Mouse (Mus musculus): ENCODE data around the gene Pcyt2.

The Pcyt2 gene

DNA sequence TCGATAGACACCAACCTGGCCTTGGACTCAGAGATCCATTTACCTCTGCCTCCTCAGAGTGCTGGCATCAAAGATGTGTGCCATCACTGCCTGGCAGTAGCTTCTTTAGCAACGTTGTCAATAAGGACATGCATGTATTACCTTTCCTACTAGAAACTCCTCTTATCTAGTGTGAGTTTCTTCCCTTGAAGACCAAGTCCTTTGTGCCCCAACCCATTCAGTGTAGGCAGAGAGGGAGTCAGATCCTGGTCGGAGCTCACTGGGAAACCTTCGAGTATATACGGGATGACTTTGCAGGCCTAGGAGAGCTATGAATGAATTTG lies 43.5 kb downstream of the Pcyt2 start:
- ChIA-PET POLR2A (interaction anchor here (0.6 to 16.3 kb wide), 68 partner anchors 8 to 631 kb away, joined by 3 to 358 read pairs (median 6); partner anchors contain the start of genes Mrpl12 (in 4 of the 4), Arl16 (in 3 of the 4), Pycr1 (in 3 of the 4) and Arhgdia (in 2 of the 4)), CTCF (interaction anchor here in 2 of 4 experiments (0.6 to 3.4 kb wide), 4 partner anchors 8 to 202 kb away, joined by 3 to 18 read pairs (median 7); no protein-coding TSS in a partner anchor)

DNA sequence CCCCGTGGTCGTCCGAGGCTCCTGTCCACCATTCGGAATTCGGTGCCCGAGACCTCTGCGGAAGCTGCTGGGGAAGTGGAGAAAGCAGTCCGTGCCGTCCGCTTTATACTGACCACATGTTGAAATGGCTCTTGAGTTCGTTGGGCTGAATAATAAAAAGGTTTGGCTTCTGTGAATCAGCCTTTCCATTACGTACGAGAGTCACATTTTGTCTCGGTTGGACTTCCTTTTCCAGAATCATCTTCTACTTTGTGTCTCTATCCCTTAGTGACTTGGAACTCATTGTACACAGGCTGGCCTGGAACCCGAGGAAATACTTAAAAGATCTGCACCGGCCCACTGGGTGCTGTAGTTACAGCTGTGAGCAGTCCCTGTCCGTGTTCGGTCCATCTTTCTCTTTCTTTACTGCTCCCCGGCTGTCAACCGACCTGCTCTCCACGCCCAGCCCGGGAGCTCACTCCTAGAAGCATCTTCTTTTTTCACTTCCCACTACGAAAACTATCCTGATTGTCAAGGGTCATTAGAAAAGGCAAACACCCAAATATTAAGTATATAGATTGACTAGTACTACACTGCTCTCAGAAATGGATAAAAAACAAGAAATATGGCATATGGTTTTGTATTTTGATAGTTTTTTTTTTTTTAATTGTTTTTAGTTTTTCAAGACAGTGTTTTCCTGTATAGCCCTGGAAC lies 44.0 kb downstream of the Pcyt2 start:
- POLR2A ChIA-PET = interaction anchor here (0.5 to 16.3 kb wide), 89 partner anchors 8 to 1099 kb away, joined by 3 to 358 read pairs (median 6); partner anchors contain the start of genes Arl16 (in 3 of the 4), Gcgr (in 3 of the 4), Mrpl12 (in 3 of the 4) and Pycr1 (in 3 of the 4)
- CTCF ChIA-PET = interaction anchor here in 3 of 4 experiments (0.6 to 3.4 kb wide), 5 partner anchors 9 to 203 kb away, joined by 3 to 18 read pairs (median 5); no protein-coding TSS in a partner anchor

DNA sequence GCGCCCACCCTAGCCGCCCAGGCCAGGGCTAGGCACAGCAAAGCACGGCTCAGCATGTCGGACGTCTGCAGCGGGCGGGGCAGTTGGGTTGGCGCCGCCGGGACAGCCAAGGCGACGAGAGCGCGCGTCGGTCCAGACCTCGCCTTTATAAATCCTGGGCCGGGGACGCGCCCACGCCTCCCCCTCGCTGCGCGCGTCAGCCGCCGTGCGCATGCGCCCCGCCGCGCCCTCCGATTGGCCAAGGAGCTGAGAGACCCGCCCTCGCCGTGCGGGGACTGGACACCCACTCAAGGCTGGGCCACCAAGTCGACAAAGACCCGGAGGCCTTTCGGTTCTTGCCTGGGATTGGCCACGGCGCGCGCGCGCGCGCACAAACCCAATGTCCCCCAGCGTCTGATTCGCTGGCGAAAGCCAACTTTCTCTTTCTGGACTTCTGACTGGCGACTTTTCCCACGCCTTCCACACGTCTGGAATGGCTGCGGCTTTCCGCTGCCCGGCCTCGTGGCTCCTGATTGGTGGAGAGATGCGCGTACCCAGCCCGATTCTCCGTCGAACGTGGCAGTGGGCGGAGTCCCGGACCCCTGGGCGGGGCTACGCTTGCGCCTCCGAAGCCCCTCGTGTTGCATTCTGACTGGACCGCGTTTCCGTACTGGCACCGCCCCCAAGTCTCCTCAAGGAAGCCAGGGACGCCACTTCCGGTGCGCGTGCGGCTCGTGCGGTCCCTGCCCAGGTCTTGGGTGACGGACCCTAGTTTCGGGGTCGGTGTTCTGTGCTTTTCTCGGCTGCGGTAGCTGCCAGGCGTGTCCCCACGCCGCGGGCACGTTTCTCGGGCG lies 44.8 kb downstream of the Pcyt2 start, which contains the start of gene P4hb:
Gene P4hb, minus strand, starts transcription at position 502 of the 833 bp plus-strand sequence.
- CTCF ChIA-PET = interaction anchor here in 3 of 4 experiments (0.6 to 3.4 kb wide), 14 partner anchors 9 to 643 kb away, joined by 3 to 18 read pairs (median 3); partner anchors contain the start of gene Rac3 (in 1 of the 3)
- POLR2A ChIA-PET = interaction anchor here (0.5 to 16.3 kb wide), 181 partner anchors 9 to 1100 kb away, joined by 3 to 358 read pairs (median 5); partner anchors contain the start of genes Arhgdia (in 3 of the 4), Arl16 (in 3 of the 4), Ccdc137 (in 3 of the 4) and Gcgr (in 3 of the 4)

DNA sequence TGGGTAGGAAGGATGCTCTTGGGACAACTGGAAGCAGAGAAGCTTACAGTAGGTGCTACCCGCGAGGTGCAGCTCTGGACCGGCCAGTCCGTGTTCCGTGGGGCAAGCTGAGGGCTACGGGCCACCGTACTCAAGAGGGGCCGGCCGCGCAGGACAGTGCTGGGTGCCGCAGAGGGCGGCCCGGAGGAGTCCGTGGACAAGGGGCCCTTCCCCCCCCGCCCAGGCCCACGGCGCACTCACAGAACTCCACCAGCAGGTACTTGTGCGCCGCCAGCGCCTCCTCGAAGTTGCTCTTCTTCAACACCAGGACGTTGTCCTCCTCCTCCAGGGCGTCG lies 45.4 kb downstream of the Pcyt2 start:
- ChIA-PET CTCF (interaction anchor here in 3 of 4 experiments (0.6 to 3.4 kb wide), 12 partner anchors 10 to 643 kb away, joined by 3 to 18 read pairs (median 4); partner anchors contain the start of gene Rac3 (in 1 of the 3)), POLR2A (interaction anchor here (0.6 to 16.3 kb wide), 140 partner anchors 8 to 1101 kb away, joined by 3 to 358 read pairs (median 6); partner anchors contain the start of genes Arhgdia (in 3 of the 4), Arl16 (in 3 of the 4), Gcgr (in 3 of the 4) and Mafg (in 3 of the 4))

DNA sequence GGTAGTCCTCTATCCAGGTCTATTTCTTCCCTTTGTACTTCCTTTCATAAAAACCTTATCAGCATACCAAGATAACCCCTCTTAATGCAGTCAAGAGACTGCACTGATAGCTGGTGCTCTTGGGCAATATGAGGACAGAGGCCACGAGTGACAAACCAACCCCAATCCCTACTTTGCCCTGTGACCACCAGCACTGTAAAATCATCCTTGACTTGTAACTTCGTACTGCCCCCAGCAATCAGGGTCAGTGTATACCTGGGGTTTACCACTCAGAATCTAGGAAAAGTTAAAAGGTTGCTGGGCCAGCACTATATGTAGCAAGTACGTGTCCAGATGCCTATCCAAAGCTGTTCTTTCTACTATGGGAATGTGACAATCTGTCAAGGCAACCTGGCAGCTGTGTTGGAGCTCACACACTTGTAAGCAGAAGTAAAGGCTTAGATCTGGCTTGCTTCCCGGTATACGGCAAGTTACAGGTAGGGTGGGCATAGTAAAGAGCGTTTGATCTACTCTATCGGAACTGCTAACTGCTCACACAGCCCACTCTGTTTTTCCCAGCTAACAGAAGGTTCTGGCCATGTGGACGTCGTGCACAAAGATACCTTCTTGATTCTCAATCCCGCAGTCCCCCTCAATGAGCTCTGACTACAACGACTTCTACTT lies 45.9 kb downstream of the Pcyt2 start:
- ChIA-PET POLR2A (interaction anchor here in 3 of 4 experiments (0.6 to 16.3 kb wide), 92 partner anchors 8 to 657 kb away, joined by 3 to 358 read pairs (median 10); partner anchors contain the start of genes Arhgdia (in 3 of the 3), Arl16 (in 3 of the 3), Gcgr (in 3 of the 3) and Mafg (in 3 of the 3)), CTCF (interaction anchor here in 2 of 4 experiments (0.7 to 3.4 kb wide), 9 partner anchors 9 to 204 kb away, joined by 3 to 18 read pairs (median 3); partner anchors contain the start of gene Rac3 (in 1 of the 2))

DNA sequence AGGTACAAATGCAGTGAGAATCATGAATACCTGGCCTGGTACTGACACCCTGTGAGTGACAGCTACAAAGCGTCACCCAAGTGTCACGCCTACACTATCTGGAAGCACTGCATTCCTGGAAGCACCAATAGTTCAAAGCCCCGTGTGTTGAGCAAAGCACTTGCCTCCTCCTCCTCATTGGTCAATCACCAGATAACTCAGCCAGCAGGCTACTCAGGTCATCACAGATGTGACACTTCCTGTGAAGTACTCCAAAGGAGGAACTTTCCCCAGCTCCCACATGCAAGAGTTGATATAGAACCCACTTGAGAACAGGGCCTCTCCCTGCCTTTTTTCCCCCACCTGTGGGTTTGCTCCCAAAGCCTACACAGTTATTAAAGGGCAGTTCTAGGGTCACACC lies 46.6 kb downstream of the Pcyt2 start:
- POLR2A ChIA-PET = interaction anchor here in 3 of 4 experiments (1.4 to 16.3 kb wide), 26 partner anchors 8 to 280 kb away, joined by 3 to 358 read pairs (median 26); partner anchors contain the start of genes Arhgdia (in 2 of the 3), Arl16 (in 2 of the 3), Mcrip1 (in 2 of the 3) and Ppp1r27 (in 2 of the 3)

DNA sequence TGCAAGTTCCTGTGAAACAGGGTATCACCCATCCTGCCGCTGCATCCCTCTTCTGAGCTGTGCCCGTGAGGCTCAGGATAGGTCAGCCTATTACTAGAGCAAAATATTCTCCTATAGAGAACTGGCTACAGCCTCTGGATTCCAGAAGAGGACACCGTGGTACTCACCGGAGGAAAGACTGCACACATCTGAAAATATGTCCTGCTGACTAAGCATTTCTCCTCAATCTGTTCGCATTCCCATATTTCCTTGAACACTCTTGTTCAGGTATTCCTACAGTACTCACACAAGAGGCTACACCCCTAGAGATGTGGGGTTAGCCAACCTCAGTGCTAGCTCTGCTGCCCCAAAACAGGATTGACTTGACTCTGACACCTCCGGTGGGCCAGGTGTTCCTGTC lies 49.4 kb downstream of the Pcyt2 start:
- CTCF ChIA-PET = interaction anchor here in 3 of 4 experiments (0.6 to 1.6 kb wide), 6 partner anchors 9 to 337 kb away, joined by 3 to 7 read pairs (median 3); partner anchors contain the start of gene Gcgr (in 1 of the 3)
- POLR2A ChIA-PET = interaction anchor here in 2 of 4 experiments (0.6 to 20.6 kb wide), 19 partner anchors 5 to 235 kb away, joined by 3 to 358 read pairs (median 5); partner anchors contain the start of genes Arhgdia (in 2 of the 2), Arl16 (in 1 of the 2), Mcrip1 (in 1 of the 2) and P4hb (in 1 of the 2)

More for the DNA sequence above, 46.6 kb downstream of the Pcyt2 start:
- CTCF ChIA-PET = interaction anchor here in 1 of 4 experiments (0.8 to 1.0 kb wide), 2 partner anchors 9 to 78 kb away, joined by 3 read pairs; no protein-coding TSS in a partner anchor

DNA sequence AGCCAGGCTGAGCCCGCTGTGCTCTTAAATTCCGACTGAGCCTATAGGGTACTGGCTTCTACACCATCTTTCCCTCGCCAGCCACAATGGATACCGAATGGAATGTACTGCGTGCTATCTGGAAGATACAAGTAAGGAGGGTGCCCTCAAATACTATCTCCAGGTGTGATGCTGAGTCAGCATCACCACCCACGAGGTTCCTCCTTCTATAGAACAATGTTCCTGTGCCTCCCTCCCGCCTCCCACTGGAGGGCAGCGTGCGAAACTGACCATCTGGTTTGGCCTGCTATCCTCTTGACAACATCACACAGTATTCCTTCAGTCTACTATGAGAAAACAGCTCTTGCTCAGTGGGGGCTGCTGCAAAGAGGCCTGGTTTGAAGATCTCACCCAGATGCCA lies 52.6 kb downstream of the Pcyt2 start:
- POLR2A ChIA-PET = interaction anchor here in 3 of 4 experiments (0.7 to 20.6 kb wide), 7 partner anchors 6 to 119 kb away, joined by 3 to 358 read pairs (median 5); partner anchors contain the start of genes P4hb (in 2 of the 3), Mcrip1 (in 1 of the 3) and Ppp1r27 (in 1 of the 3)
- CTCF ChIA-PET = no interaction called here

DNA sequence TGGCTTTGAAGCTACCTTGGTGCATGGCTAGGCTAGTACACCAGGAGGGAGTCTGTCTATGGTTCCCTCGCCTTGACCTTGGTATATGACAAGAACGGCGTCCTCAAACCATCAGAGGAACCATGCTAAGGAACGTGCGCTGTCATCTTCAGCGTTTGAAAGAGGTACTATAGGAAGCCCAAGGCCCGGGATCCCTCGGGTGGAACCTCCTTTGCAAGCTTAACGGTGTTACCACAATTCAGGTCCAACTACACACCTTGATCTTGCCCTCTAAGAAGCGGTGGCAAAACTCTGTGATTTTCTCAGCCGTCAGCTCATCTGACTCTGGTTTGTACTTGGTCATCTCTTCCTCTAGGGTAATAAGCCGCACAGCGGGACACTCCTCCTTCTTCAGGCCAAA lies 54.8 kb downstream of the Pcyt2 start:
- POLR2A ChIA-PET = interaction anchor here in 3 of 4 experiments (0.8 to 20.6 kb wide), 15 partner anchors 8 to 327 kb away, joined by 3 to 358 read pairs (median 3); partner anchors contain the start of genes P4hb (in 3 of the 3), Ppp1r27 (in 2 of the 3), Ccdc137 (in 1 of the 3) and Dcxr (in 1 of the 3)
- CTCF ChIA-PET = interaction anchor here in 1 of 4 experiments (0.6 to 0.7 kb wide), 2 partner anchors 71 to 1352 kb away, joined by 3 read pairs; no protein-coding TSS in a partner anchor

DNA sequence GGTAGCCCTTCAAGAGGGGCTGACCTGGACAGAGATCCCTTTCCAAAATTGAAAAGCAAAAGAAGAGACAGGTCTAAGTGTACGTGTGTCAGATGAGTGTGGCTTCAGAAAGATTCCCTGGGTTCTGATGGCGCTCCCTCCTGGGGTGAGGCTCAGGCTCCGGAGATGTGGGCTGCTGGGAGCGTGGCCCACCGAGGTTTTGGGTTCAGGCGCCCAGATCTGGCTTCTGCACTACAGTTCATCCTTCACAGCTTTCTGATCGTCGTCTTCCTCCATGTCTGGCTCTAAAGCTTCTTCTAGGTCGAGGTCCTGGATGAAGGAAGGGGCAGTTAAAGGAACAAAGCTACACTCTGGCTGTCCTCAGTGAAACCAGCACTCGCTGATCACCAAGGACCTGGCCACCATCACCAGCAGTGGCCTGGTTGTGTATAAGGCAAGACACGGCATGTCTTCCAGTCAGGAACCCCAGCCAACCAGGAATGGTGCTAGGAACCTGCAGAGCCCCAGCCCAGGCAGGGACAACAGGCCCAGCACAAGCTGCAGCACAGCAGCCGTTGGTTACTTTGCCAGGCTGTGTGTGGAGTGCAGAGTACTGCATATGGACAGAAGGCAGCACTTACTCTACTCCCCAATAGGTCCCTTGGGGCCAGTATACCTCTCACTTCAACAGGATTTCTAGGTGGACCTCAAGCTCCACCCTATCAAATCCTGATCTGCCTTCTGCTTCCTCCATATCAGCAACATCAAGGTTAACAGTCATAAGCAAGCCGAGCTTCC lies 56.6 kb downstream of the Pcyt2 start:
- ChIA-PET CTCF (no interaction called here), POLR2A (interaction anchor here in 3 of 4 experiments (1.1 to 20.6 kb wide), 8 partner anchors 9 to 69 kb away, joined by 3 to 358 read pairs (median 6); partner anchors contain the start of genes P4hb (in 3 of the 3), Arhgdia (in 1 of the 3) and Slc25a10 (in 1 of the 3))
